Comparison of ENCODE assay signal across 7 mouse cellular contexts in genomic region chr14:10593467-10593866, GRCm38 (mm10).
"Had no signal": no experiment of that assay in that cellular context is flagged by ENCODE, and none has a peak within 500 bp of the region (broad histone marks: within the 10 kb centered on the region; RNA-seq: fewer than 3 reads in every experiment).

No protein-coding gene starts in this region.

- DNase-seq: kidney, adult 9 months; kidney, postnatal 36 days; layer of hippocampus, adult 9-11 months; lung, embryonic 14.5 days; lung, postnatal 14 days; midbrain, embryonic 14.5 days; right cerebral cortex, postnatal 14 days had no signal
